Mouse (Mus musculus) left cerebral cortex, postnatal 4 days (tissue): Measurements from ENCODE around the gene Gas2l1. TPM values are rescaled to one million over a fixed set of nuclear protein-coding genes. Genes with fewer than 3 reads are reported as not detected.

ENCODE experiments used
- DNase-seq: peaks from one replicate; pipeline ENCODE4 v3.0.0-alpha.2; 2022
- intact Hi-C: fragments of 180-260 bp; cut with DNase I; formaldehyde crosslinking; loops from one replicate; pipeline ENCODE4 v1.15.1; 2025
- microRNA-seq: library from miRNA; unstranded; fragments of <30 nt; microRNA quantifications from one replicate; pipeline ENCODE4 v1.2.0, GENCODE M21; 2022
- total RNA-seq, 2 experiments: library from RNA; stranded (reverse); gene quantifications; 2 replicates each; pipeline ENCODE4 v1.2.3; 2021

The Gas2l1 gene
- total RNA-seq, 2 experiments from 2014 or later: 37.8 to 42.0 TPM

DNA sequence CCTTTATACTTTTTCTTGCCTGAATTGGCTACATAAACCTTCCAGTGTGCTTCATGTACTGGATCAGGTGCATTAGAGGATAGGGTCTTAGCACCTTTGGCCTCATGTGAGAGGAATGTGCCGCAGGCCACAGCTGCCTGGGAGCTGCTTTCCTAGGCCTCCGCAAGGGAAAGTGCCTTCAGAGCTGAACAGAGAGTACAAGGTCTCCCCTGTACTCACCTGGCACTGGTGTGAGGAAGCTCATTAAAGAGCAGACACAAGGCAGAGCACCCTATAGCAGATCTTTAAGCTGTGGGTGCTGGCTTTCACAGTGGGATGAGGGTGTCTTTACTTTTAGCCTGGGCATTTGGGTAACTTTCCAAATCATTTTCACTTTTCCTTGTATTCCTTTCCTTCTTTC is 59.6 kb downstream of the Gas2l1 start:
- DNase-seq: no peak
- intact Hi-C loops: no loop called here

Small RNA genes within 50 kb of the gene (microRNA-seq; reads per million reads assigned to microRNA genes)
- not detected for gene Gm47296

Other genes starting within 250 kb of the Gas2l1 start
- 100 to 1,000 TPM; 155 to 162 TPM for gene Nf2, start 215.8 kb downstream of the Gas2l1 start, total RNA-seq
- gene Nipsnap1, start 191.4 kb downstream of the Gas2l1 start, total RNA-seq: 100 to 1,000 TPM; 102 TPM
- 10 to 100 TPM; 58.1 to 61.4 TPM for gene Thoc5, start 170.0 kb downstream of the Gas2l1 start, total RNA-seq
- gene Nefh, start 117.3 kb downstream of the Gas2l1 start, total RNA-seq: 1 to 10 TPM; 3.2 to 4.8 TPM
- gene Ap1b1, start 78.5 kb downstream of the Gas2l1 start, total RNA-seq: 100 to 1,000 TPM; 110 to 115 TPM
- gene Rasl10a, start 7.2 kb downstream of the Gas2l1 start, total RNA-seq: 10 to 100 TPM; 20.0 to 20.1 TPM
- gene Rhbdd3, start 33.6 kb upstream of the Gas2l1 start, total RNA-seq: 10 to 100 TPM; 26.1 to 28.1 TPM
- 100 to 1,000 TPM; 380 to 389 TPM for gene Ewsr1, start 33.9 kb upstream of the Gas2l1 start, total RNA-seq
- 10 to 100 TPM; 38.7 to 43.8 TPM for gene Emid1, start 86.9 kb upstream of the Gas2l1 start, total RNA-seq
- 1 to 10 TPM; 9.0 to 9.8 TPM for gene Kremen1, start 196.2 kb upstream of the Gas2l1 start, total RNA-seq